Mouse (Mus musculus): ENCODE measurements around the gene Cox20. TPM values are rescaled to one million over a fixed set of nuclear protein-coding genes. Genes with fewer than 3 reads are reported as not detected.
"Not testable (repeated sequence)": the region's sequence is repeated elsewhere in the genome, so short reads cannot be mapped to it uniquely, and the experiment has no call there.

Gene Cox20
- polyA plus RNA-seq, 1 experiment = 97.7 TPM

DNA sequence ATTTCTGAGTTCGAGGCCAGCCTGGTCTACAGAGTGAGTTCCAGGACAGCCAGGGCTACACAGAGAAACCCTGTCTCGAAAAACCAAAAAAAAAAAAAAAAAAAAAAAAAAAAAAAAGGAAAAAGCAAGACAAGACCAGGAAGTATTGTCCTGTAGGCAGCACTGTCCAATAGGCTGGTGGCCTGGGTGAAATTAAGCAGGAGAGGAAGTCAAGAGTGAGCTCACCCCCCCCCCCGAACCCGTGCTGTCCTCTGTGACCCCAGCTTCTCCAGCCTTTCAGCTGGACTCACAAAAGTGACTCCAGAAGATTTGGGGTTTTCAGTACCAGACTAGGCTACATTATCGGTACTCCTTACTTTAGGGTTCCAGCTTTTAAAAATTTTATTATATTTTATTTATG is 23.7 kb downstream of the Cox20 start:
- TF ChIP-seq CTCF (IDR thresholded peaks at IDR 0.05; ENCODE audit: borderline replicate concordance, insufficient read depth, low read depth, low read length) (no peak), POLR2A (IDR thresholded peaks at IDR 0.05; ENCODE audit: borderline replicate concordance, insufficient read depth, low read length) (no peak)
- 82% methylated on average over 5 of the region's 5 CpGs for WGBS

DNA sequence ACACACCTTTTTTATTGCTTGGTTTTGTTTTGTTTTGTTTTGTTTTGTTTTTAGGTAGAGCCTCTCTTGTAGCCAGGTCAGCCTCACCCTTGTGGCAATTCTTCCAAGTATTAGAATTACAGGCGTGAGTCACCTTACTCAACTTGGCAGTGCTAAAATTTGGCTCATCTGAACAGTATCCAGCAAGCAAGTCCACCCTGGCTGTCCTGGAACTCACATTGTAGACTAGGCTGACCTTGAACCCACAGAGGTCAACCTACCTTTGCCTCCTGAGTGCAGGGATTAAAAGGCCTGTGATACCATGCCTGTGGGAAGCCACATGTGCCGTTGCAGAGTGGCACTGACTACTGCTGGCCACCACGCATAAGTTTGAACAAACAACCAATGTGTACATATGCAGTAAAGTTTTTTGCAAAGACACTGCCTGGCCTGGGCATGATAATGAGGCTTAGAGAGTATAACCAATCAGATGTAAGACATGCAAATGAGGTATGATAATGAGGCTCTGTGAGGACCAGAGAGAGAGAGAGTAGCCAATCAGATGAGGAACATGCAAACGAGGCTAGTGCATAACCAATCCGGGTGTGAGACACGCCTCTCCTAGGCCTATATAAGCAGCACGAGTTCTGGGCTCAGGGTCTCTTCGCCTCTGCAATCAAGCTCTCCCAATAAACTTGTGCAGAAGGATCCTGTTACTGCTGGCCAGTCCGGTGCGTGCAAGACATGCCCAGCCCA is 25.3 kb downstream of the Cox20 start:
- H3K27ac ChIP-seq (ENCODE audit: insufficient read depth, low read length); H3K4me3 ChIP-seq (replicated peaks; ENCODE audit: insufficient read depth, low read depth, low read length); H3K27me3 ChIP-seq (ENCODE audit: control insufficient read depth, insufficient read depth, low read length); DNase-seq; H3K4me1 ChIP-seq (ENCODE audit: control insufficient read depth, insufficient read depth, low read length): not testable (repeated sequence)
- 92% methylated on average over 10 of the region's 10 CpGs for WGBS

More for the DNA sequence above, 23.7 kb downstream of the Cox20 start:
- DNase-seq = no peak
- no peaks in the 10 kb centered on the region for H3K4me1 ChIP-seq (ENCODE audit: control insufficient read depth, insufficient read depth, low read length)
- no peaks in the 10 kb centered on the region for H3K27me3 ChIP-seq (ENCODE audit: control insufficient read depth, insufficient read depth, low read length)
- H3K4me3 ChIP-seq (replicated peaks; ENCODE audit: insufficient read depth, low read depth, low read length) = no peak overlapping the region
- no peak overlapping the region for H3K27ac ChIP-seq (ENCODE audit: insufficient read depth, low read length)

DNA sequence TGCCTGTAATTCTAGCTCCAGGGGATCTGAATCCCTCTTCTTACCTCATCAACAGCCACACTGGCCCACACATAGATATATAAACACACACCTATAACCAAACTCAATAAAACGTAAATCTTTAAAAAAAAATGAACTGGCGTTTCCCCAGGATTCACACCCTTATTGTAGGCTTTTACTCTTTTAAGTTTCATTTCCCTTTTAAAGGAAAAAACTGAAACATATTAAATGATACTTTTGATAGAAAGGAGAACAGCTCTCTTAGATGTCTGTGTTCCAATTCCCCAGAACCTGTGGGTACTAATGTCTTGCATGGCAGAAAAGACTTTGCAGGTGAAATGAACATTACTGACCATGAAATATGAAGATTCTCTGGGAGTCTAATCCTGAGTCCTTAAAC is 31.9 kb downstream of the Cox20 start:
- Histone ChIP-seq H3K27me3 (ENCODE audit: control insufficient read depth, insufficient read depth, low read length) (no peaks in the 10 kb centered on the region), H3K4me1 (ENCODE audit: control insufficient read depth, insufficient read depth, low read length) (no peaks in the 10 kb centered on the region), H3K27ac (ENCODE audit: insufficient read depth, low read length) (no peak overlapping the region), H3K4me3 (replicated peaks; ENCODE audit: insufficient read depth, low read depth, low read length) (no peak overlapping the region)
- TF ChIP-seq POLR2A (IDR thresholded peaks at IDR 0.05; ENCODE audit: borderline replicate concordance, insufficient read depth, low read length) (no peak), CTCF (IDR thresholded peaks at IDR 0.05; ENCODE audit: borderline replicate concordance, insufficient read depth, low read depth, low read length) (no peak)
- 94% methylated on average over 2 of the region's 2 CpGs for WGBS
- DNase-seq = no peak

DNA sequence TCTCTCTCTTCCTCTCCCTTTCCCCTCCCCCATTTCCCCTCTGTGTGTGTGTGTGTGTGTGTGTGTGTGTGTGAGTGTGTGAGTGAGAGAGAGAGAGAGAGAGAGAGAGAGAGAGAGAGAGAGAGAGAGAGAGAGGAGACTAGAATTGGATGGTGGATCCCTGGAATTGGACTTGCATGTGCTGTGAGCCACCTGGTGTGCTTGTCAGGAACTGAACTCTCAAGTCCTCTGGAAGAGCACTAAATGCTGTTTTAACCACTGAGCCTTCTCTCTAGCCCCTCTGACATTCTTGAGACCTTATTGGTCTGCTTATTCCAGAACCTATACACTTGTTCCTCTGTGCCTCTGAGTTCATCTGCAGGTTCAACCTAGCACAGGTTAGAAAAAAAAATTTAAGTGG is 32.7 kb downstream of the Cox20 start:
- Histone ChIP-seq H3K4me3 (replicated peaks; ENCODE audit: insufficient read depth, low read depth, low read length) (no peak overlapping the region), H3K4me1 (ENCODE audit: control insufficient read depth, insufficient read depth, low read length) (no peaks in the 10 kb centered on the region), H3K27me3 (ENCODE audit: control insufficient read depth, insufficient read depth, low read length) (no peaks in the 10 kb centered on the region), H3K27ac (ENCODE audit: insufficient read depth, low read length) (no peak overlapping the region)
- TF ChIP-seq POLR2A (IDR thresholded peaks at IDR 0.05; ENCODE audit: borderline replicate concordance, insufficient read depth, low read length) (no peak), CTCF (IDR thresholded peaks at IDR 0.05; ENCODE audit: borderline replicate concordance, insufficient read depth, low read depth, low read length) (no peak)
- no peak for DNase-seq

DNA sequence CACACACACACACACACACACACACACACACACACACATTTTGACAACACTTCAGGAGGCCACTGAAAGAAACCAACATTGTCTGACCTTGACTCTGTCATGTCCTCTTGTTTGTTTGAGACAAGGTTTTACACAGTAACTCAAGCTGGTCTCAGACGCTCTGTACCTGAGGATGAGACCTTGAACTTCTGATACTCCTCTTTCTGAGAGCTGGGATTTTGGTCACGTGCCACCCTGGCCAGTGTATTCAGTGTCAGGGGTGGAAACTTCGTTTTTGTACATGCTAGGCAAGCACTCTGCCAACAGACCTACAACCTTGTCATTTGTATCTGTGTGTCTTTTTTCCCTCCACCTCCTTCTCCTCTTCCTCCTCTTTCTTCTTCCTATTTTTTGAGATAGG is 35.6 kb downstream of the Cox20 start:
- H3K27me3 ChIP-seq (ENCODE audit: control insufficient read depth, insufficient read depth, low read length) = no peaks in the 10 kb centered on the region
- H3K27ac ChIP-seq (ENCODE audit: insufficient read depth, low read length) = no peak overlapping the region
- H3K4me1 ChIP-seq (ENCODE audit: control insufficient read depth, insufficient read depth, low read length) = no peaks in the 10 kb centered on the region
- TF ChIP-seq CTCF (IDR thresholded peaks at IDR 0.05; ENCODE audit: borderline replicate concordance, insufficient read depth, low read depth, low read length) (no peak), POLR2A (IDR thresholded peaks at IDR 0.05; ENCODE audit: borderline replicate concordance, insufficient read depth, low read length) (no peak)
- H3K4me3 ChIP-seq (replicated peaks; ENCODE audit: insufficient read depth, low read depth, low read length) = no peak overlapping the region
- whole genome bisulfite sequencing = 69% methylated on average over 3 of the region's 3 CpGs
- DNase-seq = no peak

DNA sequence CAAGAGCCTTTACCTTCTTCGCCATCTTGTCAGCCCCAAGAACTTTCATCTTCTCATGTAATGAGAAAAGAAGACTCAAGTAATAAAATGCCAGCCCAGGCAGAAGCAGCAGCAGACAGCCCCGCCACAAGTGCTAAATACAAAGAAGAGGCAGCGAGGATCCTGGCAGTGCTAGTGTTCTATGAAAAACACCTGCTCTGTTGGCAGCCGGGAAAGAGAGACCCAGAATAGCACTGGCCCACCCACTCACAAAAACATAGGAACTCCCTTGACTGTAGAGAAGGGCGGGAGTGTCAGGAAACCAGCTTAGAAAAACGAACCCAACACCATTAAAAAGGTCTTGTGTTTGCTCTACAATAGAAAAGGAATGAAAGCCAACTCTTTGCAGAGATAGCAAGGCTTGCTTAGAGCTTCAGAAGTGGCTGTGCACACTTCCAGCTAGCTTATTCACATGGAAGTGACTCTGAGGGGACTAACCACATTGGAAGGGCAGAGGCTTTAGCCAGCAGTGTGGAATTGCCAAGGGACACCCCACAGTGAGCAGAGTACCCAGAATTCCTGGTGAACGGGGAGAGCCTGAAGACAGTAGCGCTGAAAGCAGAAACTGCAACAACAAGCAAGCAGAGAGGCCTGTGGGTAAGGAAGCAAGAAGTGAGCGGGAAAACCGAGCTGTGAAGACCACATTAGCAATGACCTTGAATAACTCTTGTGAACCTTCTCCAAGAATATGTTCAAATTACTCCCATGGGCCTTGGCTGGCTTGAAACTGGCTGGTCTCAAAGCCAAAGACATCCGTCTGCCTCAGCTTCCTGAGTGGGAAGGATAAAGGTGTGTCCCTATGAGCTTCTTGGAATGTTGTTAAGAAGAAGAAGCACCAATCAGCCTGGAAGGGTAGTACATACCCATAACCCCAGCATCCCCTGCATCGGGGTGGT is 39.1 kb downstream of the Cox20 start:
- WGBS = 48% methylated on average over 12 of the region's 12 CpGs
- Histone ChIP-seq H3K4me1 (ENCODE audit: control insufficient read depth, insufficient read depth, low read length) (no peaks in the 10 kb centered on the region), H3K27me3 (ENCODE audit: control insufficient read depth, insufficient read depth, low read length) (no peaks in the 10 kb centered on the region), H3K4me3 (replicated peaks; ENCODE audit: insufficient read depth, low read depth, low read length) (no peak overlapping the region), H3K27ac (ENCODE audit: insufficient read depth, low read length) (no peak overlapping the region)
- no peak for DNase-seq
- TF ChIP-seq CTCF (IDR thresholded peaks at IDR 0.05; ENCODE audit: borderline replicate concordance, insufficient read depth, low read depth, low read length) (no peak), POLR2A (IDR thresholded peaks at IDR 0.05; ENCODE audit: borderline replicate concordance, insufficient read depth, low read length) (no peak)

DNA sequence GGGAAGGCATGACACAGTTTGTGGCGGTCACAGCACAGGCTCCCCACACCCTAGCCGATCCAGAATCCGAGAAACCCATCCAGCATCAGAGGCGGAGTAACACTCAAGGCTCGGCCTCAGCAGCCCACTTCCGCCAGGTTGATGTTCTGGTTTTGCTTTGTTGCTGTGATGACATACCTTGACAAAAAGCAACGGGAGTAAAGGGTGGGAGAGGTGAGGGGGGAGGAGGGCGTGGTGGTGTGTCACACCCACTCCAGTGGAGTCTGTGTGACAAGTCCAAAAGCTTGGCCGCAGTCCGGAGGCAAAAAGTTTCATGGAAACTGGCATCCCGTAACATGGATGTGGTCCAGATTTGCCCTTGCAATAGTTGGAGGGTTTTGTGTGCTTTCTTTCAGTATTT is 41.3 kb downstream of the Cox20 start:
- no peak for TF ChIP-seq POLR2A (IDR thresholded peaks at IDR 0.05; ENCODE audit: borderline replicate concordance, insufficient read depth, low read length)
- no peak for TF ChIP-seq CTCF (IDR thresholded peaks at IDR 0.05; ENCODE audit: borderline replicate concordance, insufficient read depth, low read depth, low read length)
- Histone ChIP-seq H3K4me1 (ENCODE audit: control insufficient read depth, insufficient read depth, low read length) (no peaks in the 10 kb centered on the region), H3K4me3 (replicated peaks; ENCODE audit: insufficient read depth, low read depth, low read length) (no peak overlapping the region), H3K27me3 (ENCODE audit: control insufficient read depth, insufficient read depth, low read length) (no peaks in the 10 kb centered on the region), H3K27ac (ENCODE audit: insufficient read depth, low read length) (no peak overlapping the region)
- no peak for DNase-seq
- WGBS = 69% methylated on average over 11 of the region's 11 CpGs

DNA sequence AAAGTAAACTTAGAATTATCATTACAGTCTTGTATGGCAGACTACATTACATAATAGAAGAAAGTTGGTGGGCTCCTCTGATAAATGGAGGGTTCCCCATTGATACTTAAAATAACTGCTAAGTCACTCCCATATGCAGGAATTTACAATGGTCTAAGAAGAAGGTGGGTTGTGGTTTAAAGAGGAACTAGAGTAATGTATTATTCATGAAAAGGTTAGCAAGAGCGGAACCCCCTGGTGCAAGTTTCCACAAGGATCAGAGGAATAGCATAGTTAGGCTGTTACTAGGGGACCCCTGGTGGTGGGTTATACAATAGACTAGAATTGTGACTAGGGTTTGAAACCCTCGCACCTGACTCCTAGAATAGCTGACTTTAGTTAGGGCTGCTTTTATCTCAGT is 41.8 kb downstream of the Cox20 start:
- Histone ChIP-seq H3K4me1 (ENCODE audit: control insufficient read depth, insufficient read depth, low read length) (no peaks in the 10 kb centered on the region), H3K27me3 (ENCODE audit: control insufficient read depth, insufficient read depth, low read length) (no peaks in the 10 kb centered on the region), H3K27ac (ENCODE audit: insufficient read depth, low read length) (no peak overlapping the region), H3K4me3 (replicated peaks; ENCODE audit: insufficient read depth, low read depth, low read length) (no peak overlapping the region)
- 75% methylated on average over 2 of the region's 2 CpGs for WGBS
- DNase-seq = no peak
- TF ChIP-seq POLR2A (IDR thresholded peaks at IDR 0.05; ENCODE audit: borderline replicate concordance, insufficient read depth, low read length) (no peak), CTCF (IDR thresholded peaks at IDR 0.05; ENCODE audit: borderline replicate concordance, insufficient read depth, low read depth, low read length) (no peak)

Measured in cerebellum, adult 2 months (tissue).